Mouse (Mus musculus) ES-E14 (cell line): ENCODE measurements around the gene Cnga4.

ENCODE experiments used
- CHD2 ChIP-seq: IDR thresholded peaks from 2 replicates; pipeline ENCODE4 v1.6.1; 2014; ENCODE audit warnings: mild to moderate bottlenecking, low read depth, low read length, inconsistent platforms
- HCFC1 ChIP-seq: IDR thresholded peaks from 2 replicates; pipeline ENCODE4 v1.6.1; 2012; ENCODE audit warnings: low read length, inconsistent platforms, borderline replicate concordance; ENCODE audit not compliant: insufficient read depth
- MAFK ChIP-seq: IDR thresholded peaks from 2 replicates; pipeline ENCODE4 v1.6.1; 2014; ENCODE audit warnings: mild to moderate bottlenecking, low read depth, low read length, inconsistent platforms; ENCODE audit not compliant: insufficient read depth

DNA sequence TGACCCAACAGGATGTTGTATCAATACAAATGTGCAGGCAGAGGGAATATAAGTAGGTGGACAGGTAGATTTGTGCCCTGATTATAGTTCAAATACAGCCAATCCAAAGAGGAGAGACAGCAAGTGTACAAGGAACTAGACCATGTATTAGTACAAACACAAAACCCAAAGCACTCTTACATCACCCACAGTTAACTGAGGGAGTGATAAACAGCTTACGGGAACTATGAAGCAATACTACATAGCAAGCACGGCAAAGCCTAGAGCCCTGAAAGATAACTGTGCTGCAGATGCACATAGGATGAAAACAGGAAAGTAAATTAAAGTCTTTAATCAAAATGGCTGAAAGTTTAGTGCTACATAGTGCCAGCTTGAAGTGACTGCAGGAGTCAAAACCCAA is 16.7 kb upstream of the Cnga4 start:
- TF ChIP-seq MAFK (no peak), CHD2 (no peak), HCFC1 (no peak)
